Mouse (Mus musculus): ENCODE data around the gene Slc12a6.

- TF ChIP-seq CTCF (IDR thresholded peaks at IDR 0.05; ENCODE audit: insufficient read depth, low read length) (no peak), POLR2A (IDR thresholded peaks at IDR 0.05; ENCODE audit: borderline replicate concordance, extremely low read depth, low read depth, low read length) (no peak)
These were observed 48.0 kb upstream of the Slc12a6 start for GRCm38 (mm10) chr2:112217614-112218013.

Data from lung, adult 2 months (tissue).